Mouse (Mus musculus): ENCODE measurements around the gene Ppm1a.

Gene Ppm1a

GRCm38 (mm10) chr12:72785183-72785930 is 28.1 kb downstream of the Ppm1a start:
- Histone ChIP-seq H3K36me3 (ENCODE audit: insufficient read depth, low read length) (peaks cover 52% of the 10 kb centered on the region), H3K9me3 (ENCODE audit: low read length) (no peaks in the 10 kb centered on the region), H3K27me3 (ENCODE audit: insufficient read depth, low read length) (no peaks in the 10 kb centered on the region), H3K4me1 (replicated peaks; ENCODE audit: low read depth, low read length) (peaks cover 33% of the 10 kb centered on the region), H3K4me3 (replicated peaks; ENCODE audit: low read length) (no peak overlapping the region)
- TF ChIP-seq POU5F1 (IDR thresholded peaks at IDR 0.05; ENCODE audit: borderline replicate concordance, low read length) (no peak), CTCF (conservative IDR thresholded peaks at IDR 0.05; ENCODE audit: low read length) (no peak), NANOG (IDR thresholded peaks at IDR 0.05; ENCODE audit: borderline replicate concordance, low read length) (no peak)

GRCm38 (mm10) chr12:72786551-72786950 is 29.3 kb downstream of the Ppm1a start:
- Histone ChIP-seq H3K36me3 (ENCODE audit: insufficient read depth, low read length) (peaks cover 58% of the 10 kb centered on the region), H3K9me3 (ENCODE audit: low read length) (no peaks in the 10 kb centered on the region), H3K4me3 (replicated peaks; ENCODE audit: low read length) (no peak overlapping the region), H3K27me3 (ENCODE audit: insufficient read depth, low read length) (no peaks in the 10 kb centered on the region), H3K4me1 (replicated peaks; ENCODE audit: low read depth, low read length) (peaks cover 34% of the 10 kb centered on the region)
- TF ChIP-seq NANOG (IDR thresholded peaks at IDR 0.05; ENCODE audit: borderline replicate concordance, low read length): no peak
- no peak for TF ChIP-seq POU5F1 (IDR thresholded peaks at IDR 0.05; ENCODE audit: borderline replicate concordance, low read length)
- no peak for TF ChIP-seq CTCF (conservative IDR thresholded peaks at IDR 0.05; ENCODE audit: low read length)

- Histone ChIP-seq H3K27me3 (ENCODE audit: insufficient read depth, low read length) (no peaks in the 10 kb centered on the region), H3K4me3 (replicated peaks; ENCODE audit: low read length) (no peak overlapping the region), H3K36me3 (ENCODE audit: insufficient read depth, low read length) (peaks cover 62% of the 10 kb centered on the region), H3K4me1 (replicated peaks; ENCODE audit: low read depth, low read length) (peaks cover 34% of the 10 kb centered on the region), H3K9me3 (ENCODE audit: low read length) (no peaks in the 10 kb centered on the region)
- TF ChIP-seq NANOG (IDR thresholded peaks at IDR 0.05; ENCODE audit: borderline replicate concordance, low read length) (no peak), CTCF (conservative IDR thresholded peaks at IDR 0.05; ENCODE audit: low read length) (no peak), POU5F1 (IDR thresholded peaks at IDR 0.05; ENCODE audit: borderline replicate concordance, low read length) (no peak)
These were observed 29.7 kb downstream of the Ppm1a start for GRCm38 (mm10) chr12:72786986-72787385.

GRCm38 (mm10) chr12:72790538-72790937 is 33.3 kb downstream of the Ppm1a start:
- peaks cover 73% of the 10 kb centered on the region for H3K36me3 ChIP-seq (ENCODE audit: insufficient read depth, low read length)
- H3K27me3 ChIP-seq (ENCODE audit: insufficient read depth, low read length): no peaks in the 10 kb centered on the region
- H3K9me3 ChIP-seq (ENCODE audit: low read length): no peaks in the 10 kb centered on the region
- H3K4me3 ChIP-seq (replicated peaks; ENCODE audit: low read length): no peak overlapping the region
- peaks cover 22% of the 10 kb centered on the region for H3K4me1 ChIP-seq (replicated peaks; ENCODE audit: low read depth, low read length)
- TF ChIP-seq POU5F1 (IDR thresholded peaks at IDR 0.05; ENCODE audit: borderline replicate concordance, low read length) (no peak), CTCF (conservative IDR thresholded peaks at IDR 0.05; ENCODE audit: low read length) (no peak), NANOG (IDR thresholded peaks at IDR 0.05; ENCODE audit: borderline replicate concordance, low read length) (no peak)

- Histone ChIP-seq H3K4me3 (replicated peaks; ENCODE audit: low read length) (no peak overlapping the region), H3K36me3 (ENCODE audit: insufficient read depth, low read length) (peaks cover 62% of the 10 kb centered on the region), H3K4me1 (replicated peaks; ENCODE audit: low read depth, low read length) (peaks cover 17% of the 10 kb centered on the region), H3K27me3 (ENCODE audit: insufficient read depth, low read length) (no peaks in the 10 kb centered on the region), H3K9me3 (ENCODE audit: low read length) (no peaks in the 10 kb centered on the region)
- TF ChIP-seq POU5F1 (IDR thresholded peaks at IDR 0.05; ENCODE audit: borderline replicate concordance, low read length): no peak
- no peak for TF ChIP-seq CTCF (conservative IDR thresholded peaks at IDR 0.05; ENCODE audit: low read length)
- no peak for TF ChIP-seq NANOG (IDR thresholded peaks at IDR 0.05; ENCODE audit: borderline replicate concordance, low read length)
These were observed 35.3 kb downstream of the Ppm1a start for GRCm38 (mm10) chr12:72792320-72793091.

- H3K9me3 ChIP-seq (ENCODE audit: low read length): no peaks in the 10 kb centered on the region
- H3K4me3 ChIP-seq (replicated peaks; ENCODE audit: low read length): no peak overlapping the region
- peaks cover 11% of the 10 kb centered on the region for H3K4me1 ChIP-seq (replicated peaks; ENCODE audit: low read depth, low read length)
- H3K36me3 ChIP-seq (ENCODE audit: insufficient read depth, low read length): peaks cover 55% of the 10 kb centered on the region
- no peaks in the 10 kb centered on the region for H3K27me3 ChIP-seq (ENCODE audit: insufficient read depth, low read length)
- TF ChIP-seq NANOG (IDR thresholded peaks at IDR 0.05; ENCODE audit: borderline replicate concordance, low read length): no peak
- no peak for TF ChIP-seq CTCF (conservative IDR thresholded peaks at IDR 0.05; ENCODE audit: low read length)
- no peak for TF ChIP-seq POU5F1 (IDR thresholded peaks at IDR 0.05; ENCODE audit: borderline replicate concordance, low read length)
These were observed 36.7 kb downstream of the Ppm1a start for GRCm38 (mm10) chr12:72793983-72794382.

GRCm38 (mm10) chr12:72809798-72810197 is 52.5 kb downstream of the Ppm1a start:
- Histone ChIP-seq H3K4me1 (replicated peaks; ENCODE audit: low read depth, low read length) (peaks cover 13% of the 10 kb centered on the region), H3K36me3 (ENCODE audit: insufficient read depth, low read length) (no peaks in the 10 kb centered on the region), H3K27me3 (ENCODE audit: insufficient read depth, low read length) (no peaks in the 10 kb centered on the region), H3K4me3 (replicated peaks; ENCODE audit: low read length) (no peak overlapping the region), H3K9me3 (ENCODE audit: low read length) (no peaks in the 10 kb centered on the region)
- TF ChIP-seq NANOG (IDR thresholded peaks at IDR 0.05; ENCODE audit: borderline replicate concordance, low read length) (no peak), CTCF (conservative IDR thresholded peaks at IDR 0.05; ENCODE audit: low read length) (no peak), POU5F1 (IDR thresholded peaks at IDR 0.05; ENCODE audit: borderline replicate concordance, low read length) (no peak)

GRCm38 (mm10) chr12:72811588-72811987 is 54.3 kb downstream of the Ppm1a start:
- Histone ChIP-seq H3K9me3 (ENCODE audit: low read length) (no peaks in the 10 kb centered on the region), H3K27me3 (ENCODE audit: insufficient read depth, low read length) (no peaks in the 10 kb centered on the region), H3K4me1 (replicated peaks; ENCODE audit: low read depth, low read length) (peaks cover 13% of the 10 kb centered on the region), H3K36me3 (ENCODE audit: insufficient read depth, low read length) (no peaks in the 10 kb centered on the region), H3K4me3 (replicated peaks; ENCODE audit: low read length) (no peak overlapping the region)
- TF ChIP-seq POU5F1 (IDR thresholded peaks at IDR 0.05; ENCODE audit: borderline replicate concordance, low read length) (no peak), NANOG (IDR thresholded peaks at IDR 0.05; ENCODE audit: borderline replicate concordance, low read length) (no peak), CTCF (conservative IDR thresholded peaks at IDR 0.05; ENCODE audit: low read length) (no peak)

Measured in E14TG2a.4 (cell line).